Mouse (Mus musculus): ENCODE measurements around the gene Gpr18. TPM values are rescaled to one million over a fixed set of nuclear protein-coding genes. Genes with fewer than 3 reads are reported as not detected.

Gene Gpr18
- polyA plus RNA-seq, 2 experiments = 0.08 to 0.17 TPM

- no peak overlapping the region for H3K9ac ChIP-seq (replicated peaks)
- TF ChIP-seq CTCF (IDR thresholded peaks at IDR 0.05; ENCODE audit: low read depth) (no peak), EP300 (IDR thresholded peaks at IDR 0.05; ENCODE audit: low read depth) (no peak)
- DNase-seq (ENCODE audit: low read depth in 3 of 3, low spot score in 3 of 3) (no peak), ATAC-seq (ENCODE audit: insufficient read depth) (no peak; the same call in 1 of the 2 replicates)
- WGBS (ENCODE audit: insufficient replicate concordance) = 56% methylated on average over 14 of the region's 14 CpGs
- no peak overlapping the region for H3K4me3 ChIP-seq (ENCODE audit: insufficient read depth in 1 of 2, low read depth in 2 of 2, low read length in 2 of 2)
- no peaks in the 10 kb centered on the region for H3K36me3 ChIP-seq (replicated peaks; ENCODE audit: control insufficient read depth, insufficient read depth, low read depth)
- H3K9me3 ChIP-seq (ENCODE audit: control insufficient read depth, low read length) = no peaks in the 10 kb centered on the region
- no peak overlapping the region for H3K4me2 ChIP-seq (ENCODE audit: low read depth)
- H3K27me3 ChIP-seq (ENCODE audit: control insufficient read depth, insufficient read depth, low read length) = no peaks in the 10 kb centered on the region
- peaks cover 0 to 22% of the 10 kb centered on the region in 2 experiments; a peak in 2 of 4 replicates for H3K4me1 ChIP-seq (replicated peaks; ENCODE audit: control insufficient read depth in 2 of 2, insufficient read depth in 2 of 2, low read length in 1 of 2)
- no peak overlapping the region for H3K27ac ChIP-seq
Observed at GRCm38 (mm10) chr14:121962128-121962890, 46.7 kb upstream of the Gpr18 start.

GRCm38 (mm10) chr14:121961496-121962127, 46.0 kb upstream of the Gpr18 start:
- no peak for DNase-seq (ENCODE audit: low read depth in 3 of 3, low spot score in 3 of 3)
- no peak overlapping the region for H3K4me3 ChIP-seq (ENCODE audit: insufficient read depth in 1 of 2, low read depth in 2 of 2, low read length in 2 of 2)
- H3K4me2 ChIP-seq (ENCODE audit: low read depth) = no peak overlapping the region
- H3K9ac ChIP-seq (replicated peaks) = no peak overlapping the region
- no peak overlapping the region for H3K27ac ChIP-seq
- TF ChIP-seq EP300 (IDR thresholded peaks at IDR 0.05; ENCODE audit: low read depth) = no peak
- no peak for TF ChIP-seq CTCF (IDR thresholded peaks at IDR 0.05; ENCODE audit: low read depth)
- no peaks in the 10 kb centered on the region for H3K9me3 ChIP-seq (ENCODE audit: control insufficient read depth, low read length)
- no peak; the same call in 1 of the 2 replicates for ATAC-seq (ENCODE audit: insufficient read depth)
- H3K27me3 ChIP-seq (ENCODE audit: control insufficient read depth, insufficient read depth, low read length) = no peaks in the 10 kb centered on the region
- H3K4me1 ChIP-seq (replicated peaks; ENCODE audit: control insufficient read depth in 2 of 2, insufficient read depth in 2 of 2, low read length in 1 of 2) = peaks cover 0 to 25% of the 10 kb centered on the region in 2 experiments; a peak in 2 of 4 replicates
- WGBS (ENCODE audit: insufficient replicate concordance) = 62% methylated on average over 12 of the region's 12 CpGs
- H3K36me3 ChIP-seq (replicated peaks; ENCODE audit: control insufficient read depth, insufficient read depth, low read depth) = no peaks in the 10 kb centered on the region

- H3K4me1 ChIP-seq (replicated peaks; ENCODE audit: control insufficient read depth in 2 of 2, insufficient read depth in 2 of 2, low read length in 1 of 2) = peaks cover 0 to 25% of the 10 kb centered on the region in 2 experiments; a peak in 2 of 4 replicates
Observed at GRCm38 (mm10) chr14:121960997-121961396, 45.4 kb upstream of the Gpr18 start.

GRCm38 (mm10) chr14:121960531-121960930, 45.0 kb upstream of the Gpr18 start:
- Histone ChIP-seq H3K9ac (replicated peaks) (no peak overlapping the region), H3K27ac (no peak overlapping the region), H3K9me3 (ENCODE audit: control insufficient read depth, low read length) (no peaks in the 10 kb centered on the region), H3K36me3 (replicated peaks; ENCODE audit: control insufficient read depth, insufficient read depth, low read depth) (no peaks in the 10 kb centered on the region), H3K4me2 (ENCODE audit: low read depth) (no peak overlapping the region), H3K27me3 (ENCODE audit: control insufficient read depth, insufficient read depth, low read length) (no peaks in the 10 kb centered on the region), H3K4me3 (ENCODE audit: insufficient read depth in 1 of 2, low read depth in 2 of 2, low read length in 2 of 2) (no peak overlapping the region), H3K4me1 (replicated peaks; ENCODE audit: control insufficient read depth in 2 of 2, insufficient read depth in 2 of 2, low read length in 1 of 2) (peaks cover 0 to 25% of the 10 kb centered on the region in 2 experiments; a peak in 2 of 4 replicates)
- no peak for TF ChIP-seq EP300 (IDR thresholded peaks at IDR 0.05; ENCODE audit: low read depth)
- TF ChIP-seq CTCF (IDR thresholded peaks at IDR 0.05; ENCODE audit: low read depth) = no peak
- WGBS (ENCODE audit: insufficient replicate concordance) = 33% methylated on average over 2 of the region's 2 CpGs
- ATAC-seq (ENCODE audit: insufficient read depth) (no peak), DNase-seq (ENCODE audit: low read depth in 3 of 3, low spot score in 3 of 3) (no peak)

More at GRCm38 (mm10) chr14:121960997-121961396, 45.4 kb upstream of the Gpr18 start:
- no peak overlapping the region for H3K9ac ChIP-seq (replicated peaks)
- no peak overlapping the region for H3K4me2 ChIP-seq (ENCODE audit: low read depth)
- no peak overlapping the region for H3K27ac ChIP-seq
- H3K4me3 ChIP-seq (ENCODE audit: insufficient read depth in 1 of 2, low read depth in 2 of 2, low read length in 2 of 2) = no peak overlapping the region
- ATAC-seq (ENCODE audit: insufficient read depth) = no peak
- no peak for TF ChIP-seq CTCF (IDR thresholded peaks at IDR 0.05; ENCODE audit: low read depth)
- H3K27me3 ChIP-seq (ENCODE audit: control insufficient read depth, insufficient read depth, low read length) = no peaks in the 10 kb centered on the region
- 35% methylated on average over 6 of the region's 6 CpGs for WGBS (ENCODE audit: insufficient replicate concordance)
- no peaks in the 10 kb centered on the region for H3K36me3 ChIP-seq (replicated peaks; ENCODE audit: control insufficient read depth, insufficient read depth, low read depth)
- H3K9me3 ChIP-seq (ENCODE audit: control insufficient read depth, low read length) = no peaks in the 10 kb centered on the region
- DNase-seq (ENCODE audit: low read depth in 3 of 3, low spot score in 3 of 3) = no peak

- Histone ChIP-seq H3K9me3 (ENCODE audit: control insufficient read depth, low read length) (no peaks in the 10 kb centered on the region), H3K4me1 (replicated peaks; ENCODE audit: control insufficient read depth in 2 of 2, insufficient read depth in 2 of 2, low read length in 1 of 2) (peaks cover 0 to 25% of the 10 kb centered on the region in 2 experiments; a peak in 2 of 4 replicates), H3K27ac (no peak overlapping the region), H3K4me2 (ENCODE audit: low read depth) (no peak overlapping the region), H3K9ac (replicated peaks) (no peak overlapping the region), H3K4me3 (ENCODE audit: insufficient read depth in 1 of 2, low read depth in 2 of 2, low read length in 2 of 2) (no peak overlapping the region), H3K36me3 (replicated peaks; ENCODE audit: control insufficient read depth, insufficient read depth, low read depth) (no peaks in the 10 kb centered on the region), H3K27me3 (ENCODE audit: control insufficient read depth, insufficient read depth, low read length) (no peaks in the 10 kb centered on the region)
- no peak for DNase-seq (ENCODE audit: low read depth in 3 of 3, low spot score in 3 of 3)
- no peak for ATAC-seq (ENCODE audit: insufficient read depth)
- WGBS (ENCODE audit: insufficient replicate concordance) = 67% methylated on average over 4 of the region's 4 CpGs
- no peak for TF ChIP-seq CTCF (IDR thresholded peaks at IDR 0.05; ENCODE audit: low read depth)
- TF ChIP-seq EP300 (IDR thresholded peaks at IDR 0.05; ENCODE audit: low read depth) = no peak
Observed at GRCm38 (mm10) chr14:121960031-121960430, 44.5 kb upstream of the Gpr18 start.
